Mouse (Mus musculus) mouse embryonic stem cell (cell line): ENCODE measurements around the gene Smgc.
"Not testable (repeated sequence)": the region's sequence is repeated elsewhere in the genome, so short reads cannot be mapped to it uniquely, and the experiment has no call there.

Experiments
- in situ Hi-C, 2 experiments: fragments of 300-500 bp; cut with MboI; formaldehyde crosslinking; loops; 1 replicate in 1 of 2; 3 replicates in 1 of 2; pipeline ENCODE4 v1.14.3; 2019 to 2020; ENCODE audit warnings: low sequenced_read_pairs in 2 of 2, low pct_unique_long_range_greater_than_20kb in 1 of 2, mixed read lengths in 1 of 2; ENCODE audit not compliant: unreplicated experiment in 1 of 2

The Smgc gene

GRCm38 (mm10) chr15:91837965-91838364, at the start of gene Smgc:
Smgc (plus strand) TSS chr15:91838265.
- in situ Hi-C loops: no loop called here

- in situ Hi-C loops: loop anchor here in 1 of 2 experiments (10.0 kb wide), 1 partner anchor 106 kb away; no protein-coding TSS in a partner anchor
Measured at GRCm38 (mm10) chr15:91788338-91788737, 49.7 kb upstream of the Smgc start.

- in situ Hi-C loops: no loop called here
Measured at GRCm38 (mm10) chr15:91806463-91806862, 31.6 kb upstream of the Smgc start.

- in situ Hi-C loops: no loop called here
Measured at GRCm38 (mm10) chr15:91835319-91835718, 2.7 kb upstream of the Smgc start.

- in situ Hi-C loops: not testable (repeated sequence)
Measured at GRCm38 (mm10) chr15:91864130-91864529, 26.1 kb downstream of the Smgc start.

GRCm38 (mm10) chr15:91900245-91900644, 62.2 kb downstream of the Smgc start:
- in situ Hi-C loops: no loop called here

- in situ Hi-C loops: not testable (repeated sequence)
Measured at GRCm38 (mm10) chr15:91907046-91907445, 69.0 kb downstream of the Smgc start.
